Mouse (Mus musculus) frontal cortex, postnatal 25 days (tissue): Measurements from ENCODE around the gene Iscu.

Source experiments
- DNase-seq, 2 experiments: peaks; one replicate each; pipeline ENCODE4 v3.0.0; 2022; ENCODE audit warnings: low spot score in 2 of 2

The Iscu gene

GRCm38 (mm10) chr5:113814111-113815040, 41.8 kb downstream of the Iscu start:
- DNase-seq, result no peak

- DNase-seq, result no peak
These were observed 42.5 kb downstream of the Iscu start for GRCm38 (mm10) chr5:113815041-113815389.

- DNase-seq, result peak in 1 of 2 experiments; percentile 25
These were observed 43.1 kb downstream of the Iscu start for GRCm38 (mm10) chr5:113815638-113816152.

GRCm38 (mm10) chr5:113818572-113818971, 46.0 kb downstream of the Iscu start:
- no peak for DNase-seq

- no peak for DNase-seq
These were observed 51.7 kb downstream of the Iscu start for GRCm38 (mm10) chr5:113824228-113824627.

GRCm38 (mm10) chr5:113825558-113825957, 53.0 kb downstream of the Iscu start:
- DNase-seq, result no peak

- no peak for DNase-seq
These were observed 54.1 kb downstream of the Iscu start for GRCm38 (mm10) chr5:113826619-113827018.
